Mouse (Mus musculus): Measurements from ENCODE around the gene Klk12.

GRCm38 (mm10) chr7:43810994-43811393, 42.3 kb downstream of the Klk12 start, which contains the start of gene Klk7:
- TF ChIP-seq CTCF (IDR thresholded peaks at IDR 0.05) (no peak), POLR2A (IDR thresholded peaks at IDR 0.05; ENCODE audit: insufficient read depth, low read depth, low read length) (no peak), EP300 (IDR thresholded peaks at IDR 0.05; ENCODE audit: insufficient read depth, low read depth, low read length) (no peak)
